Mouse (Mus musculus): ENCODE measurements at regions not wholly inside any gene's neighbourhood (a gene's known extent, or its start where the extent isn't known, plus 50 kb on each side); places are given as distances from the start of the nearest gene placed in this dataset.

DNA sequence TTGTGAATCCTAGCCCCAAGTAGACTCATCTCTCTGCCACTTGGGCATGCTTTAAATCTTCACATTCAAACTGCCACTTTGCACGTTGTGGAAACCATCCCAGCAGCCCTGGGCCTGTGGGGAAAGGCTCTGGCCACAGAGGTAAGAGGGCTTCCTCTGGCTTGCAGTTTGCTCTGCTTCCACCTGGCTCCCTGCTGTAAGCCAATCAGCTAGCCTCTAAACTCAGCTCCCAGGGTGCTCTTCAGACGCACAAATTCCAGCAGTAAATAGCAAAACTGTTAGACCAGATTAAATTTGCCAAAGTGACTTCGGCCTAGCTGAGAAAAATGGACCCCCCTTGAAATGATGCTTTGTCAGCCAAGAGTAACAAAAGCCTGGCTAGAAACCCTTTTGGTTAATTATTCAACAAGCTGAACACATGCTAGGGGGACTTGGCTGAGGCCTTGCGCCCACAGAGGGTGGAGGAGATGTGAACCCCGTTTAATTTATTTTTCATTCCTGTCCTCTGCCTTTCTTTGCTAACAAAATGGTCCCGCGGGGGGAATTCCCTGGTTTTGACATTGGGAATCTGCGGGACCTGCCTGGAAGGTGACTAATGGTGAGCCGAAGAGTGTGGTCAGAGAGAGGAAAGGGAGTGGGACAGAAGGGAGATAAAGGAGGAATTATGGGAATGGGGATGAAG lies 84.1 kb upstream of the Cops8 start:
- DNase-seq, result no peak

DNA sequence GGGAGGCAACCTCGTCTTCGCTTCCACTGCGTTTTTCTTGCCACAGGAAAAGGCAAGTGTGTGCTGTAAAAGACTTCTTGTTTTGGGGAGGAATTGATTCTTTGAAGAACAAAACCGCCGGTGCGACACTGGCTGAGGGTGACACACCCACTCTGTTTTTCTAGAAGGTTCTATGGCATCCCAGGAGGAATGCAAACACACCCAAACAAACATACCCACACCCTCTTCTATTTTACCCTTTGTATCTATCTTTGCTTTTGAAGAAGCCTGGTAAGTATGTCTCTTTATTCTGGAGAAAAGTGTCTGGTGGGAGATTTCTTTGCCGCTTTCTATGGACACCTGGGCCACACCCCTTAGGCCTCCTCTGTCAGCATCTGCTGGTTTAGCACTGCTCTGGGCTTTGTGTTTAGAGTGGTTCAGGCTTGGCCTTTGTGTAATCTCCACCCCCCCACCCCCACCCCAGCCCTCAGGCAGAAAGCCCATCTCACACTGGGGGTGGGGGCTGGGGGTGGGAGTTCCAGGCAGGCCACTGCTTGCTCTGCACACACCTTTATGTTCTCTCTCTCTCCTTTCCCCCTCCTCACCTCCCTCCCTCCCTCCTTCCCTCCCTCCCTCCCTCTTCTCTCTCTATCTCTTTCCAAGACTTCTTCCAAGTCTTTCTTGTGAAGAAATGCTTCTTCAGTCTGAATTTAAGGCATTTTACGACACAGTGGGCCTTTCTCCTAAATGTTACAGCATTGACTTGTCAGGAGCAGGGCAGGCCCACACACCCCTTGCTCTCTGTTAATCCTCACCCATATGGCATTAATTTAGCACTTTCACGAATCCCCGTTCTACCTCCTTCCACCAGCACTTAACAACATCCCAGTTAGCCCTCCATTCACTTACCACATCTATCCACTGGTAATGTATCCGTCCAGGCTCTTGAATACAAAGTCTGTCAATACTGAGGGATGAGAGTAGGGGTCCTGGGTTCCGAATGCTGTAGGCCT lies 83.2 kb upstream of the Cops8 start:
- no peak for DNase-seq

GRCm38 (mm10) chr1:90522294-90522693 lies 80.5 kb upstream of the Cops8 start:
- peak in 1 of 2 experiments; percentile 36 for DNase-seq

GRCm38 (mm10) chr1:90524641-90525220 lies 78.0 kb upstream of the Cops8 start:
- no peak for DNase-seq

- no peak for DNase-seq
Measured at GRCm38 (mm10) chr1:90526311-90526710, 76.5 kb upstream of the Cops8 start.

GRCm38 (mm10) chr1:90527947-90528717 lies 74.6 kb upstream of the Cops8 start:
- DNase-seq, result no peak

DNA sequence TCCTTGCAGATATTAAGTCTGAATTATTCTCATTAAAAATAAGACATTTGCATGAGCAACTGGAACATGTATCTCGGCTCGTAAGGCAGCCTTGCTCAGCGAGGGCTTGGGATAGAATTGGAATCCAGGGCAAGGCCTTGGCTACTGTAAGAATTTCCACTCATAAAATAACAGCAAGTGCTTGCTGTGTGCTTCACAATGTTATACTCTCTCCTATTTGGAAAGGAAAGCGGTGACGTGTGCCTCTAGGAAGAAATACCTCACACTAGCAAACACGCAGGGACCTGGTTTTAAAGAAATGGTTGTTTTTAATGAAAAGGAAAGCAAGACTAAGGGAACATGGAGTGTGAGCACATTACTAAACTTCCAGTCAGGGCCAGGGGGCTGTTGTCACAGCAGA lies 69.3 kb upstream of the Cops8 start:
- DNase-seq, result no peak

GRCm38 (mm10) chr1:90536105-90536504 lies 66.7 kb upstream of the Cops8 start:
- no peak for DNase-seq

DNA sequence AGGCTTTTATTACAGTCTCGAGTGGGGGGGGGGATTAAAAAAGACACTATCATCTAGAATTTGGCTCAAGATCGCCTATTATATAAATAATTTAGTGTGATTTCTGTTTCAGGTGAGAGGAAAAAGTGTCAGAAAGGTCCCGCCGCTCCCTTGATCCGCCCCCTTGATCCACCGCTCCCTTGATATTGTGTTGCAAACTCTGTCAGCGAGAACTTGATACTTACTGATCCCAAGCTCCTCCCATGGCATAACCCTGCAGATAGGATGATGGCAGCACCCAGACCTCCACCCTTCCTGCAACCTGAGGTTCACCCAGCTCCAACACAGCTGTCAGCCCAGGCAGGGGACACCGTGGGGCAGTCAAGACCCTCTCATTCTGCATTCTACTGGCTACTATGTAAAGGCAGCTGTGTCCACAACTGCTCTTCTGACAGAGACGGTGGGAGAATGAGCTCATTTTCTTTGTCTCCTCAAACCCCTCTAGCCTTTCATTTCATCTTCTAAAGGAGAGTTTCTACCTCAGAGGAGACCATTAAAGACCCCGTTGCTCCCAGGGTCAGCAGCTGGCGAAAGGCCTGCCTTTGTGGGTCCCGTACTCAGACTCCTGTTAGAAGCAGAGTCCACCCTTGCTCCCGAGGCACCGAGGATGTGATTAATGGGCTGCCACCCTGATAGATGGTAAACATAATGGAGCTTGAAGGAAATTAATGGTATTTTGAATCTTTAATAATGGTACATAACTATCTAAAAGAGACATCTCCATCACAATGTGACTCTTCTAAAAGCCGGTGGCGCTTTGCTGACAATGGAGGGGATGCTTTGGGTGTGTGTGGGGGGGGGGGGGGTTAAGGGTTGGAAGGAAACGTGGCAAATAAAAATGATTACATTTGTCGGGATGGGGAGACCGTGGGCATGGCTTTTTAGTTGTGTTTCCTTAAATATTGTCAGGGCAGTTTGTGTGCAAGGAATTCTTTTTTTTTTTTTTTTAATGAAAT lies 58.7 kb upstream of the Cops8 start:
- no peak for DNase-seq

DNA sequence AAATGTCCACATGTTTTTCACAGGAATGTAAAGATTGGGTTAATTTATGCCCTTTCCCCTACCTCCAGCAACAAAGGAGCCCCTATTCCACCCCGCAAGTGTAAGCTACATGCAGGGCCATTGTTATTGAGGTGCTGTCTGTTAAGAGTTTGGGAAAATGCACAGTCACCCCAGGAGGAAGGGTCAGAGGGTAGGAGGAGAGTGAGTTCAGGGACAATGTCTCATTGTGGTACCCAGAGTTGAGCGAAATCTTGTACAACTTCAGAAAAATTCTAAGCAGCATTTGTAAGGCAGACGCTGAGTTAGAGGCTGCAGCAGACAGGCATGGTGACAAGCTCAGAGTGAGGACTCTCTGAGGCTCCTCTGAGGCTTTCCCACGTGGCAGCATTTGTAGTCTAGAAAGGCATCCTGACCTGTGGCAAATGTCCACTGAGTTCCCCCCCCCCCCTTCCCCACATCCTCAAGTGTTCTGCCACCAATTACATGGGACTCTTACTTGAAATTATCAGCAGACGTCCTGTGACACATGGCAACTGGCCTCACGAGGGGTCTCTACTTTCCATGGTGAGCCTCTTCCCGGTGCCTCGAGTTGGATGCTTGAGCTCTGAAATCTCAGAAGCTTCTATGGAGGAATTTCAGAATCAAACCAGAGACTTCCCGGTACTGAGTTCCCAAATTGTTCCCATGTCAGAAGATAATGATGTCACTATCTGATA lies 57.8 kb upstream of the Cops8 start:
- no peak for DNase-seq

- DNase-seq, result no peak
Measured at GRCm38 (mm10) chr1:90552644-90553043, 50.1 kb upstream of the Cops8 start.

Data from lung, adult 18-20 months (tissue).